Mouse (Mus musculus) Patski (cell line): ENCODE measurements around the gene 9530077C05Rik. TPM values are rescaled to one million over a fixed set of nuclear protein-coding genes. Genes with fewer than 3 reads are reported as not detected.
"Not testable (repeated sequence)": the region's sequence is repeated elsewhere in the genome, so short reads cannot be mapped to it uniquely, and the experiment has no call there.

ENCODE experiments used
- ATAC-seq: fragments of 100-300 bp; one replicate; pipeline ENCODE4 v1.8.0; 2021
- CTCF ChIA-PET: fragments of 350-600 bp; sonication (Branson Sonifier 250); formaldehyde crosslinking; loops from one replicate; lab custom pipeline; 2022; ENCODE audit warnings: inconsistent platforms; lab: Charles Lee
- POLR2A ChIA-PET: fragments of 350-600 bp; sonication (Branson Sonifier 250); formaldehyde crosslinking; loops from one replicate; lab custom pipeline; 2022; ENCODE audit warnings: antibody characterized with exemption, inconsistent platforms; lab: Charles Lee
- DNase-seq: peaks from one replicate; pipeline ENCODE4 v3.0.0-alpha.2; 2011; ENCODE audit warnings: low read depth, low spot score
- H3K27me3 ChIP-seq: fragments of 371-371 bp; one replicate; pipeline ENCODE4 v1.5.1; 2021
- CTCF ChIP-seq: fragments of 100-300 bp; IDR thresholded peaks from one replicate; pipeline ENCODE4 v1.5.1; 2021
- in situ Hi-C: fragments of 300-500 bp; cut with MboI; formaldehyde crosslinking; loops from 3 replicates; pipeline ENCODE4 v1.11.1; 2018; ENCODE audit warnings: low pct_unique_long_range_greater_than_20kb, mixed read lengths
- polyA plus RNA-seq: library from polyadenylated mRNA; unstranded; gene quantifications from one replicate; pipeline ENCODE4 v1.2.3, GENCODE M21; 2021

9530077C05Rik gene
- polyA plus RNA-seq, 1 experiment from 2014 or later: 12.7 TPM

DNA sequence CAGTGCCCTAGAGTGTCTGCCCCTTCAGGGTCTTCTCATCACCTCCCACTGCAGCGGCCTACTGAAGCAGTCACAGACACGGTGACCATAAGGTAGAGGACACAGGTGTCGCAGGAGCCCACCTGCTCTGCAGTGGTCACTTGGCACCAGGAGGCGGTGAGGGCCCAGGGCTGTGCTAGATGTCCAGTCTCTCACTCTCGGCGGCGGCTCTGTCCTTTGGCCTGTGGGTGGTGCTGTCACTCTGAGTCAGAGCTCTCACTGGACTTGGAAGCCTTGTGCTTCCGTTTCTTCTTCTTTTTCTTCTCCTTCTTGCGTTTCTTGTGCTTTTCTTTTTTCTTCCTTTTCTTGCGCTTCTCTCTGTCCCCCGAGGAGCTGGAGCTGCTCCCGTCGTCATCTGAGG is 37.1 kb downstream of the 9530077C05Rik start:
- TF ChIP-seq CTCF: no peak
- in situ Hi-C loops: no loop called here
- ChIA-PET POLR2A (no interaction called here), CTCF (no interaction called here)
- no peaks in the 10 kb centered on the region for H3K27me3 ChIP-seq
- ATAC-seq (no peak), DNase-seq (no peak)

- ChIA-PET CTCF (interaction anchor here (1.5 kb wide), 1 partner anchor 10 kb away, joined by 5 read pairs; no protein-coding TSS in a partner anchor), POLR2A (no interaction called here)
- H3K27me3 ChIP-seq: no peaks in the 10 kb centered on the region
- no peak for ATAC-seq
- no peak for TF ChIP-seq CTCF
- in situ Hi-C loops: no loop called here
- DNase-seq: no peak
These were observed 37.9 kb downstream of the 9530077C05Rik start for GRCm38 (mm10) chr9:22449209-22449608.

DNA sequence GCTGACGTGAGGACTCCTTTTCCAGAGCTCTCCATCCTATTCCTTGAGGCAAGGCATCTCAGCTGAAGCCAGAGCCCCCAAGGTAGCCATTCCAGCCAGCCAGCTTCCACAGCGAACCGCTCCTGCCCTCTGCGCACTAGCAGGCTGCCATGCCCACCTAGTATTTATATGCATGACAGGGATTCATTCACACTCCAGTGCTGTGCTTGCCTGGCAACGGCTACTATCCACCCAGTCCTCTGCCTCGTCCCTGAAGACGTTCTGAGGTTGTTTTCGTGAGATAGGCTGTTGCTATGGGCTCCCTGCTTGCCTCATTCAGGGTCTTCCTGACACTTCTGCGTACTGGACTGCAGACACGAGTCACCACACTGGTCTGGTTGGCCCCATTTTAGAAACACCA is 41.4 kb downstream of the 9530077C05Rik start:
- ChIA-PET POLR2A (no interaction called here), CTCF (no interaction called here)
- in situ Hi-C loops: no loop called here
- no peak for ATAC-seq
- DNase-seq: no peak
- H3K27me3 ChIP-seq: no peaks in the 10 kb centered on the region
- no peak for TF ChIP-seq CTCF

GRCm38 (mm10) chr9:22453501-22453924 is 42.2 kb downstream of the 9530077C05Rik start:
- ChIA-PET POLR2A (no interaction called here), CTCF (no interaction called here)
- ATAC-seq: no peak
- H3K27me3 ChIP-seq: no peaks in the 10 kb centered on the region
- TF ChIP-seq CTCF: no peak
- no peak for DNase-seq
- in situ Hi-C loops: no loop called here

DNA sequence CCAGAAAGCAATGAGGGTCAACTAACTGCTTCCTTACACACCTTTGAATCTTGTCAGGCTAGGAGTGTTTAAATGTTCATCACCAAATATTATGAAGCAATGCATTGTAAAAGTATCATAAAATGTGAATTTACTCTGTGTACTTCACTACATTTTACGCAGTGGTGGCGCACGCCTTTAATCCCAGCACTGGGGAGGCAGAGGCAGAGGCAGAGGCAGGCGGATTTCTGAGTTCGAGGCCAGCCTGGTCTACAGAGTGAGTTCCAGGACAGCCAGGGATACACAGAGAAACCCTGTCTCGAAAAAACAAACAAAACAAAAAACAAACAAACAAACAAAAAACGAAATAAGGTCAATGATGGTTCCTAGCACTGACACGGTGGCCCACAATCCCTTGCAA is 42.7 kb downstream of the 9530077C05Rik start, which contains the start of gene Gm17545:
Gm17545 (plus strand) TSS at position 301 of the 400 bp plus-strand sequence.
- CTCF ChIA-PET, in situ Hi-C loops: not testable (repeated sequence)

GRCm38 (mm10) chr9:22455041-22455440 is 43.7 kb downstream of the 9530077C05Rik start:
- in situ Hi-C loops: no loop called here

More for the DNA sequence above, 42.7 kb downstream of the 9530077C05Rik start, which contains the start of gene Gm17545:
- POLR2A ChIA-PET, ATAC-seq, H3K27me3 ChIP-seq, DNase-seq: not testable (repeated sequence)

GRCm38 (mm10) chr9:22457142-22457835 is 46.0 kb downstream of the 9530077C05Rik start:
- ChIA-PET CTCF (no interaction called here), POLR2A (no interaction called here)
- no peaks in the 10 kb centered on the region for H3K27me3 ChIP-seq
- DNase-seq (no peak), ATAC-seq (no peak)
- in situ Hi-C loops: no loop called here
- TF ChIP-seq CTCF: no peak

More at GRCm38 (mm10) chr9:22455041-22455440, 43.7 kb downstream of the 9530077C05Rik start:
- ChIA-PET CTCF (no interaction called here), POLR2A (no interaction called here)
- ATAC-seq (no peak), DNase-seq (no peak)
- TF ChIP-seq CTCF: no peak
- no peaks in the 10 kb centered on the region for H3K27me3 ChIP-seq

DNA sequence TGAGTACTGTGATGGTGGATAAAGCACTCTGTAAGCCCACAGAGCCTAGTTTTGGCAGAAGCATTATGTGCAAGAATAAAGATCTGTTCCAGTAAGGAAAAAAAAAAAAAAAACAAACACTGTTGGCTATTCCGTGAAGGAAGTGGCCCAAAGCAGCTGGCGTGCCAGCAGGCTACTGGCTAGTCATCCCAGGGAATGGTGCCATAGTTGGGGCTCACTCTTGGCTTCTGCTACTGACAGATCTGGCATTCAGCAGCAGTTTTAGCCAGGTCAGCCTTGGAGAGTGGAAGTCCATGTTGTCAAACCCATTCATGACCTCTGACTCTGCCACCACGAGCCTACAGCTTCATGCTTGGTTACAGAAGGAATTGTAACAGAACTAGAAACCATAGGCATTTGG is 50.6 kb downstream of the 9530077C05Rik start:
- POLR2A ChIA-PET: interaction anchor here (0.7 kb wide), 1 partner anchor 711 kb away, joined by 4 read pairs; no protein-coding TSS in a partner anchor
- DNase-seq (no peak), ATAC-seq (no peak)
- H3K27me3 ChIP-seq: no peaks in the 10 kb centered on the region
- no peak for TF ChIP-seq CTCF
- in situ Hi-C loops: no loop called here
- CTCF ChIA-PET: no interaction called here

DNA sequence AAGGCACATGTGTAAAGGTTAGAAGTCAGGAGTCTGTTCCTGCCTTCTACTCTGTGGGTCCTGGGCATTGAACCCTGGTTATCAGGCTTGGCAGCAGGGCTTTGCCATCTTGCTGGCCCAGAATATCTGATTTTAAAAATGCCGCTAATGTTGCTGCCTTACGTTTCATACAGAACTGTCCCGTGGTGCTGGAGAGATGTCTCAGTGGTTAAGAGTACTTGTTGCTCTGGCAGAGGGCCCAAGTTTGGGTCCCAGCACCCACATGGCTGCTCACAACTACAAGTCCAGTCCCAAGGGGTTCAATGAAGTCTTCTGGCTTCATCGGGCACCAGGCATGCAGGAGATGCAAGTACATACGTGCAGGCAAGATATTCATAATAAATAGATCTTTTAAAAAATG is 54.9 kb downstream of the 9530077C05Rik start:
- H3K27me3 ChIP-seq: no peaks in the 10 kb centered on the region
- in situ Hi-C loops: no loop called here
- DNase-seq (no peak), ATAC-seq (no peak)
- POLR2A ChIA-PET: no interaction called here
- no peak for TF ChIP-seq CTCF
- CTCF ChIA-PET: no interaction called here

GRCm38 (mm10) chr9:22467371-22468169 is 56.3 kb downstream of the 9530077C05Rik start:
- ATAC-seq (peak; percentile 53), DNase-seq (no peak)
- in situ Hi-C loops: no loop called here
- TF ChIP-seq CTCF: no peak
- POLR2A ChIA-PET: interaction anchor here (1.2 kb wide), 1 partner anchor 9 kb away, joined by 5 read pairs; no protein-coding TSS in a partner anchor
- CTCF ChIA-PET: no interaction called here
- no peaks in the 10 kb centered on the region for H3K27me3 ChIP-seq
